Mouse (Mus musculus) hindbrain, embryonic 15.5 days (tissue): Measurements from ENCODE around the gene Gdf2. TPM values are rescaled to one million over a fixed set of nuclear protein-coding genes. Genes with fewer than 3 reads are reported as not detected.

ENCODE experiments used
- ATAC-seq: fragments of 200-750 bp; cut with Nextera tagmentation; 2 replicates; pipeline ENCODE4 v1.8.0; 2017; ENCODE audit warnings: low read depth, moderate number of reproducible peaks, moderate TSS enrichment; ENCODE audit not compliant: low FRiP score
- H3K27ac ChIP-seq: fragments of 300-500 bp; sonication (generic); replicated peaks from 2 replicates; pipeline ENCODE4 v1.5.1; 2015; ENCODE audit warnings: mild to moderate bottlenecking, inconsistent platforms
- H3K27me3 ChIP-seq: fragments of 300-500 bp; sonication (generic); 2 replicates; pipeline ENCODE4 v1.6.1; 2015; ENCODE audit warnings: control low read depth, inconsistent platforms
- H3K36me3 ChIP-seq: fragments of 300-500 bp; sonication (generic); 2 replicates; pipeline ENCODE4 v1.6.1; 2015; ENCODE audit warnings: control low read depth, inconsistent platforms
- H3K4me1 ChIP-seq: fragments of 300-500 bp; sonication (generic); replicated peaks from 2 replicates; pipeline ENCODE4 v1.6.1; 2015; ENCODE audit warnings: control low read depth, inconsistent platforms
- H3K4me2 ChIP-seq: fragments of 300-500 bp; sonication (generic); 2 replicates; pipeline ENCODE4 v1.6.1; 2015; ENCODE audit warnings: moderate library complexity, mild to moderate bottlenecking, inconsistent platforms
- H3K4me3 ChIP-seq: fragments of 300-500 bp; sonication (generic); 2 replicates; pipeline ENCODE4 v1.5.1; 2015; ENCODE audit warnings: mild to moderate bottlenecking, inconsistent platforms
- H3K9ac ChIP-seq: fragments of 300-500 bp; sonication (generic); 2 replicates; pipeline ENCODE4 v1.6.1; 2015; ENCODE audit warnings: inconsistent platforms
- H3K9me3 ChIP-seq: fragments of 300-500 bp; sonication (generic); 2 replicates; pipeline ENCODE4 v1.6.1; 2016; ENCODE audit warnings: control low read depth, inconsistent platforms
- WGBS: fragments of 180-500 bp; shearing (Covaris S2); methylation state at CpG from one replicate; pipeline ENCODE4 v1.1.7; 2015; 5-methylcytosine and 5-hydroxymethylcytosine counted together
- polyA plus RNA-seq: library from polyadenylated mRNA; unstranded; fragments of >200 nt; fragmentation: Nextera tagmentation; extraction: Ambion mirVana; gene quantifications from 2 replicates; pipeline ENCODE4 v1.2.1, GENCODE M21; 2015

The Gdf2 gene
- polyA plus RNA-seq, 1 experiment from 2014 or later: 0.06 TPM

DNA sequence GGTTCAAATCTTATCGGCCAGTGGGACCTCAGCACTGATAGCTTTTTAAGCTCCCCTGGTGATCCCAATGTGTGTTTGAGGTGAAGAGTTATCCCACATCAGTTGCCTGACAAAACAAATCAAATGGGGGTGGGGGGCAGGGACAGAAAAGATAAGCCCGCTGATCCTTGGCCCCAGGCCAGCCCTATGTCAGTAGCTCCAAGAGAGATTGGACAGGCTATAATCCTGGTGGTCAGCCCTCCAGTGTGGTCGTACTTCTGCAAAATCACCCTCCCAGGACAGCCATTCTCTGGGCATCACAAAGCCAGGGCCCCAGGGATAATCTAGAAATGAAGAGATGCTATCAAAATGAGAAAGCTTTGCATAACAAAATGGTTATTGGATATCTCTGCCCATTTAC lies 18.0 kb downstream of the Gdf2 start:
- Histone ChIP-seq H3K36me3 (no peaks in the 10 kb centered on the region), H3K4me3 (no peak overlapping the region), H3K9me3 (no peaks in the 10 kb centered on the region), H3K9ac (no peak overlapping the region), H3K27me3 (no peaks in the 10 kb centered on the region), H3K4me2 (no peak overlapping the region), H3K4me1 (no peaks in the 10 kb centered on the region), H3K27ac (no peak overlapping the region)
- WGBS: 74% methylated on average over 3 of the region's 3 CpGs
- no peak for ATAC-seq

DNA sequence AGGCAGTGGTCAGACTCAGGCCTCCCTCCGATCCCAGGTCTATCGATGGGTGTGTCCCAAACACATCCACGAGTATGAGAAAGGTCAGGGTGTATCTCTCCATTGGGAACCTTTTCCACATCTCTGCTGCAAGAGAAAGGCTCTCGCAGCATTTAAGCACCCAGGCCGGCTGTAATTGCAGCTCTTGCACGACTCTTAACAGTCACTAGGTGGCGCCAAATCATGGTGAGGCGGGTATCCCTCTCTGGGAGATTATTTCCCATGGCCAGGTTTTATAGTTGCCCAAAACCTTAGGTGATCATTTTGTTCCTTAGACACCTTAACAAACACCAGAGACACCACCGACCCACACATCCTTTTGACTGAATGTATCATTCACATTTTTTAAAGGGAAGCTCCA lies 18.5 kb downstream of the Gdf2 start:
- Histone ChIP-seq H3K4me2 (no peak overlapping the region), H3K27ac (no peak overlapping the region), H3K9me3 (no peaks in the 10 kb centered on the region), H3K27me3 (no peaks in the 10 kb centered on the region), H3K4me1 (no peaks in the 10 kb centered on the region), H3K36me3 (no peaks in the 10 kb centered on the region), H3K4me3 (no peak overlapping the region), H3K9ac (no peak overlapping the region)
- no peak for ATAC-seq
- 12% methylated on average over 9 of the region's 9 CpGs for WGBS

DNA sequence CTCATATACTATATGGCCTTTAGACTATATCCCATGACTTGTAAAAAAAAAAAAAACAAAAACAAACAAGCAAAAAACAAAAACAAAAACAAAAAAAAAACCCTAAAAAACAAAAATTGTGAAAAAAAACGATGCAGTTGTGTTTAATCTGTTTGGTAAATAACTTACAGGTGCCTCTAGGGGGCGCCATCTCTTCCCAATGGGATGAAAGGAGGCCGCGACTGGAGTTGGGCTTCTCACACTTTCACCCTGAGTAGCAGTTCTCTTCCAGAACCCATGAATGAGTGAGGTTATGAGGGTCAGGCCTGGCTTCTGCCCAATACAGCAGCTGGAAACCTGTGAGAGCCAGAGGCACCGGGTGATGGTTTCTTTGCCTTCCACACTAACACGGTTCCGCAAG lies 24.8 kb downstream of the Gdf2 start:
- no peak overlapping the region for H3K4me2 ChIP-seq
- ATAC-seq: no peak
- no peak overlapping the region for H3K4me3 ChIP-seq
- H3K27ac ChIP-seq: no peak overlapping the region
- H3K27me3 ChIP-seq: no peaks in the 10 kb centered on the region
- no peaks in the 10 kb centered on the region for H3K36me3 ChIP-seq
- no peak overlapping the region for H3K9ac ChIP-seq
- 68% methylated on average over 7 of the region's 7 CpGs for WGBS
- H3K9me3 ChIP-seq: no peaks in the 10 kb centered on the region
- no peaks in the 10 kb centered on the region for H3K4me1 ChIP-seq

DNA sequence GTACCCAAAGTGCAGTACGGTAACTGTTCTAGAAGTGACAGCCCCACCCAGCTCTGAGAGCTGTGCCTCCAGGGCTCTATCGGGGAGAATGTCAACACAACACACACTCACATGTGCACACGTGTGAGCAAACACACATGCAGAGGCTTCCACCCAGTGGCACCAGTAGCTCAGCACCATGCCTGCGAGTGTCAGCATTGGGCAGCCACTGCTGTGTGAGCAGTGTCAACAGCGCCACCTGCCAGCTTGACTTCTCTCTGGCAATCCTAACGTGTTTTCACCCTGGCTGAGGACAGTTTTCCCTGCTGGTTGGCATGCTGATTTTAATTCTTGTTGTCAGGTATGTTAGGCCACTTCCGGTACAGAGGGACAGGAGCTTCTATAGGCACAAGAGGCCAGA lies 31.8 kb downstream of the Gdf2 start:
- H3K4me3 ChIP-seq: no peak overlapping the region
- WGBS: 48% methylated on average over 7 of the region's 7 CpGs
- H3K4me2 ChIP-seq: no peak overlapping the region
- no peaks in the 10 kb centered on the region for H3K36me3 ChIP-seq
- H3K27me3 ChIP-seq: no peaks in the 10 kb centered on the region
- H3K9me3 ChIP-seq: no peaks in the 10 kb centered on the region
- ATAC-seq: no peak
- no peak overlapping the region for H3K9ac ChIP-seq
- no peak overlapping the region for H3K27ac ChIP-seq
- no peaks in the 10 kb centered on the region for H3K4me1 ChIP-seq

DNA sequence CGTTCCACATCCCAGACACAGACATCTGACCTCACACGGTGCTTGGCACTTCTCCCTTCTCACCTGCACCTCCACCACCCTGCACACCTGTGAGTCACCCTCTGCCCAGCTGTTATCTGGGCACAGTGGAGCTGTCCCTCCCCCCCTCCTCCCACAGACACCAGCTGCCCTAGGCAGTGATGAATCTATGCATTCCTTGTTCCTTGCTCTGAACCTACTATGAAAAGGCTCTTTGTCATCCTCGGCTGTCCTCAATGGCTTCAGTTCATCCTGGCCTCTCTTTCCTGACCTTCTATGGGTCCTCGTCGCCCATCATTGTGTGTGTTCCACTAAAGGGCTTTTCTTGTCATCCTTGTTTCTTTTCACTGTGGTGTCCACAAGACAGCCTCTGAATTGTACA lies 33.9 kb downstream of the Gdf2 start:
- Histone ChIP-seq H3K27me3 (0 out of 2 replicates have a peak, but pooled peaks cover 7% of the 10 kb centered on the region), H3K9ac (no peak overlapping the region), H3K4me2 (no peak overlapping the region), H3K4me3 (no peak overlapping the region), H3K36me3 (no peaks in the 10 kb centered on the region), H3K9me3 (no peaks in the 10 kb centered on the region), H3K27ac (no peak overlapping the region), H3K4me1 (peaks cover 8% of the 10 kb centered on the region)
- no peak for ATAC-seq
- 43% methylated on average over 5 of the region's 5 CpGs for WGBS

DNA sequence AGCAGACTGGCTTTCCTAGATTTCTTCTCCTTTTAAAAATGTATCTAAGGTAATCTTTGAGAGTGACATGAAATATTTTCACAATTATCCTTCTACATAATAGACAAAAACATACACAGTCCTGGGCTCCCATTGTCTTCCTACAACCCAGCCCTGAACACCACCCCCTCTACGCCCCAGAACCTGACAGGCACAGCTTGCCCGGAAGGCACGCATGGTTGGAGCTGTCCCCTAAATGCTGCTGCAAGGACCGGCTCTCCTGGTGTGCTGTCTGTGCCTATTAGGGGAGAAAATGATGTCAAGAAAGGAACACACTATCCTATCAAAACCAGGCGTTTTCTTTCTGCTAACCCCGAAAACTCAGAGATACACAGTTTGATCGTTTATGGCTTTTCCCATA lies 36.9 kb downstream of the Gdf2 start:
- 0 out of 2 replicates have a peak, but pooled peaks have one; percentile 61 for ATAC-seq
- Histone ChIP-seq H3K4me3 (peak overlapping the region; percentile 45; the same call in 1 of the 2 replicates), H3K4me2 (peak overlapping the region; percentile 82), H3K4me1 (peaks cover 8% of the 10 kb centered on the region), H3K9me3 (no peaks in the 10 kb centered on the region), H3K27me3 (0 out of 2 replicates have a peak, but pooled peaks cover 7% of the 10 kb centered on the region), H3K9ac (no peak overlapping the region), H3K27ac (no peak overlapping the region), H3K36me3 (no peaks in the 10 kb centered on the region)
- WGBS: 27% methylated on average over 7 of the region's 7 CpGs

DNA sequence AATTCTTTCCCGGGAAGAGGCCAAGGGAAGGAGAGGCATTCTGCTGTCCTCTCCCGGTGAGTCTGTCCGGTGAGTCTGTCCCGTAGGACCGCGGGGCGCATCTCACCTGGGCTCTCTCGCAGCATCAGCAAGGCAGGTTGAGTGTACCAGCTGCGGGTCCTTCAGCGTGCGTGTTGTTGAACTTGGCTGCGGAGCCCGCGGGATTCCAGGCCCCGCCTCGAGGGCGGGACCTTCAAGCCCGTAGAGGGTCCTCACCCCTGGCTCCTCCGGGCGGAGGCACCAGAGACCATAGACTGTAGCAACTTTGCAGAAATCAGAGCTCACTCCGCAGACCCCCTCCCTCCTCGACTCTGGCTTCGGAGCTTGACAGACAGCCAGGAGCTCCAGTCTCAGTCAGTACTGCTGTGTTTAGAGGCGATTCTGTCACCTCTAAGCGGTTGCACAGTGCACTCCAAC lies 37.8 kb downstream of the Gdf2 start, which contains the start of gene Zfp488:
Gene Zfp488, minus strand, starts transcription at position 161 of the 456 bp plus-strand sequence.
- Histone ChIP-seq H3K9me3 (no peaks in the 10 kb centered on the region), H3K36me3 (no peaks in the 10 kb centered on the region), H3K4me1 (peaks cover 8% of the 10 kb centered on the region), H3K27me3 (0 out of 2 replicates have a peak, but pooled peaks cover 7% of the 10 kb centered on the region), H3K4me3 (peak within 1 kb of the TSS; percentile 45), H3K4me2 (peak within 1 kb of the TSS; percentile 82), H3K9ac (peak within 1 kb of the TSS; percentile 40), H3K27ac (no peak within 1 kb of the TSS)
- 3% methylated on average over 21 of the region's 25 CpGs for WGBS
- peak; percentile 77 for ATAC-seq

DNA sequence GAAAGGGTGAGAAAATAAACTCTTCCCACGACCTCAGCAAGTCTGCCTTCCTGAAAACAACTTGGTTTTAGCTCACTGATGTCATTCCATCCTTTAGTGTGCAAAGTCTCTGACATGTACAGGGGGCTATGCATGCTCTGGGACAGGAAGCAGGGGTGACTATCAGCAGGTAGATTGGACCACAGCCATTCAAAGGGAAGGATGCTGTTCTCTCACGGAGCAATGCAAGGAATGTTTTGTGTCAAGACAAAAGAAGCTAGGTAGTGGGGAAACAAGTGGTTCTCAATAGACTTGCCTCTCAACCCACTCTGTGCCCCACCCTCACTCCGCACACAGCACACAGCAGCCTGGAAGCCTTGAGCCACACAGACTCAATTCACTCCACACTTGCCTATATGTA lies 48.4 kb downstream of the Gdf2 start:
- ATAC-seq: no peak
- H3K4me3 ChIP-seq: no peak overlapping the region
- WGBS: 51% methylated on average over 3 of the region's 3 CpGs
- H3K27ac ChIP-seq: no peak overlapping the region
- H3K4me1 ChIP-seq: no peaks in the 10 kb centered on the region
- H3K9me3 ChIP-seq: no peaks in the 10 kb centered on the region
- no peaks in the 10 kb centered on the region for H3K27me3 ChIP-seq
- H3K36me3 ChIP-seq: no peaks in the 10 kb centered on the region
- no peak overlapping the region for H3K9ac ChIP-seq
- H3K4me2 ChIP-seq: no peak overlapping the region

DNA sequence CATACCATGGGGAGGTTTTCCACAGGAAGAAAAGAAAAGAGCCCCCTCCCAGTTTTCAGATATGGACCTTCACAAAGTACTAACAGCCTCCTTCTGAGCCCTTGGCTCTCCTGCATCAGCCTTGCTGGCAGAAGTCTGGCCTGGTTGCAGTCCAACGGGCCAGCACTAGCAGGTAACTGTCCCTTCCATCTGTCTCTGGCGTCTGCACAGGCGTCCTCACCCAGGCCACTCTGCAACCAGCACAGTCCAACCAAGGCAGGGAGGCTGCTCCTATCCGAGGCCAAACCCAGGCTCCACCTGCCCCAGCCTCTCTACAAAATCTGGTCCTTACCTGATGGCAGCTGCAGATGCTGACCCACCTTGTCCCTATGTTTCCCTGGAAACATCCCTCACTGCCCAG lies 51.1 kb downstream of the Gdf2 start:
- Histone ChIP-seq H3K4me1 (no peaks in the 10 kb centered on the region), H3K4me2 (no peak overlapping the region), H3K36me3 (no peaks in the 10 kb centered on the region), H3K4me3 (no peak overlapping the region), H3K27ac (no peak overlapping the region), H3K9me3 (no peaks in the 10 kb centered on the region), H3K9ac (no peak overlapping the region), H3K27me3 (no peaks in the 10 kb centered on the region)
- no peak for ATAC-seq
- WGBS: 81% methylated on average over 4 of the region's 4 CpGs

DNA sequence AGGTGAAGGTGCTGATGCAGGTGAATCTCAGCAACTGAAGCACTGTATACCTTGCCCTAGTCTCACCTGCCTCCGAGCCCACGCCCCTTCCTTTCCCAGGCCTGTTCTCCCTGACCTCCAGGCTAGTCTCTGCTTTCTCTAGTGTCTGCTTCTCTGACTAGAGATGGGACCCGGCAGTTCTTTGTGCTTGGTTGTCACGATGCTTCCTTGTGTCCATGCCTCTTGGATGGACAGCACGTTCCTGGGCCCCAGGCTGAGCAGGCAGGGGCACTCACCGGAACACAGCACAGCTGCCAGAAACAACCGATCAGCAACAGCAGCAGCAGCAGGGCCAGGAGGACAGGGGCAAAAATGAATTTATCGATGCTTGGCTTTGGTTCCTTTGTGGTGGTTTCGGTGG lies 52.2 kb downstream of the Gdf2 start:
- Histone ChIP-seq H3K9me3 (no peaks in the 10 kb centered on the region), H3K36me3 (no peaks in the 10 kb centered on the region), H3K4me1 (no peaks in the 10 kb centered on the region), H3K27ac (no peak overlapping the region), H3K9ac (no peak overlapping the region), H3K4me3 (no peak overlapping the region), H3K4me2 (no peak overlapping the region), H3K27me3 (no peaks in the 10 kb centered on the region)
- 93% methylated on average over 9 of the region's 9 CpGs for WGBS
- no peak for ATAC-seq

DNA sequence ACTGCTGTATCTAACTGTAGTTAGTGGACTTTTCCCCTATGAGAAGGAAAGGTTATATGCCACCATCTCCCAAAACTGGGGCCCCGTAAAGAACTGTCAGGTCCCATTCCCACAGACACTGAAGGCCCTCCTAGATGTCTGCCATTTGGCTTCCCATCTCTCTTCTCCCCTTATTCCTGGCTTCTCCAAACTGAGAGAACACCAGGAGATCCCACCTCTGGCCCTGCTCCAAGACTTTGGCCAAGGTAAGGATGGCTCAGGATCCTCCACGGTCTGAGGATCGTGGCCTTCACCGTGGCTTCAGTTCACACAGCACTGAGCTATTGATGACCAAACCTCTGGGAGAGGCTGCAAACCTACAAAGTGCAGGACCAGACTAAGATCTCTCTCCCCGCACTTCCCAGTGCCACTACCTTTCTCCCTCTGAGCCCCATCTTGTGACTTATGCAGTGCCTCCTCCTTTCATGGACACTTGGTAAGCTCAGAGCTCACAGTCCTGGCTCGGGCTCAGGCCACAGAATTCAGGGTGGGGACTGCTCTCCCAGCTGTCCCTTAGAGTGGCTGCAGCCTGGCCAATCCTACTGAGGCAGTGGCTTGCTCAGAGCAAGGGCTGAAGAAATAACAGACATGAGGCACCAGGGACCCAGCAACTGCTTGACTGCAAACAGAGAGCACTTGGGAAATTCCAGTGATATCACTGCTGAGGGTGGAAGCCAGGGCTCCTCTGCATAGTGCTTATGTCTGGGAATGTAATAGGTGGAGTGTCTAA lies 52.9 kb downstream of the Gdf2 start:
- no peak overlapping the region for H3K4me3 ChIP-seq
- no peaks in the 10 kb centered on the region for H3K36me3 ChIP-seq
- no peak for ATAC-seq
- no peaks in the 10 kb centered on the region for H3K9me3 ChIP-seq
- H3K9ac ChIP-seq: no peak overlapping the region
- H3K27ac ChIP-seq: no peak overlapping the region
- no peak overlapping the region for H3K4me2 ChIP-seq
- H3K27me3 ChIP-seq: no peaks in the 10 kb centered on the region
- no peaks in the 10 kb centered on the region for H3K4me1 ChIP-seq
- 92% methylated on average over 6 of the region's 6 CpGs for WGBS
